Comparison of ENCODE assay signal across 11 mouse cellular contexts in the genomic region with DNA sequence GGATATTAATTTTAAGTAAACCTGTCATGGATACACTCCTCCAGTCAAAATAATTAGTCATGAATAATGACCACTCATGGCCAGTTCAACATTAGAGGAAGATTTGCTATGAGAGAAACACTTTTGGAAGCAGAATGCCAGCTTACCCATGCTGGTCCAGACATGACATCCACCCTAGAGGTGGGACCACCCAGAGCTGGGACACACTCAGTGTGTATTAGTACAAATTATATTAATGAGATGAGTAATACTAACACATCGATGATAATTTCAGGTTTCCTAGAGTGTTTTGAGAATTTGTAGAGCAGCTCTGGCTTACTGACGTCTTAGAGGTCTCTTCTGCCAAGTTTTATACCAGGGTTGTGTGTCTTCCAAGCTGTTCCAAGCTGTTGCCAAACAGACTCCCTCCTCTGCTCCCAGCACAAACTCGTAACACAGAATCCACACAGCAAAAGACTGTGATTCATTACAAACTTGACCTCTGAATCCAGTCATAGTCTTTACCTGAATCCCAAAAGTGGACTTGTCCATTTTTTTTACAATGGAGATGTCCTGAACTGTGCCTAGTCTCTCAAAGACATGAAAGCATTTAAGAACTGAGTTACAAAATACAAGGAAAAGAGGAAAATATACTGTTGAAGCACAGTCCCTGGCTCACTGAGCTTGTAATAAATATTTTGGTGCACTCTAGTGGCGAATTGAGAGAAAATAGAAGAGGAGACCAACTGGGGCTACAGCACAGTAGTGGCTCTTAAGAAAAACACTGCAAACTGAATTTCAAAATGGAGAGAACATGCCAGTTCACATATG. TPM values are rescaled to one million over a fixed set of nuclear protein-coding genes. Genes with fewer than 3 reads are reported as not detected.
DNase-seq lines count a peak whose midpoint lies in the region; ATAC-seq lines count a peak whose summit lies in the region.
"Had no signal": no experiment of that assay in that cellular context is flagged by ENCODE, and none has a peak within 500 bp of the region (broad histone marks: within the 10 kb centered on the region; RNA-seq: fewer than 3 reads in every experiment).

No protein-coding gene starts in this region.

- H3K27me3 ChIP-seq in limb, embryonic 12.5 days, result no peaks in the 10 kb centered on the region
- no peaks in the 10 kb centered on the region for H3K27me3 ChIP-seq in limb, embryonic 10.5 days (ENCODE audit: low read depth, poor library complexity, severe bottlenecking)
- H3K27me3 ChIP-seq in hindbrain, embryonic 13.5 days, result no peaks in the 10 kb centered on the region
- H3K27me3 ChIP-seq: liver, embryonic 13.5 days had no signal

- no peaks in the 10 kb centered on the region for H3K36me3 ChIP-seq in limb, embryonic 12.5 days
- H3K36me3 ChIP-seq in limb, embryonic 10.5 days, result no peaks in the 10 kb centered on the region
- no peaks in the 10 kb centered on the region for H3K36me3 ChIP-seq in hindbrain, embryonic 13.5 days
- H3K36me3 ChIP-seq: liver, embryonic 13.5 days had no signal

- 59% methylated on average over 4 of the region's 4 CpGs for WGBS in limb, embryonic 12.5 days
- WGBS in limb, embryonic 10.5 days, result 61% methylated on average over 4 of the region's 4 CpGs
- WGBS in hindbrain, embryonic 13.5 days, result 57% methylated on average over 4 of the region's 4 CpGs

- no peak overlapping the region for H3K27ac ChIP-seq in limb, embryonic 12.5 days
- H3K27ac ChIP-seq in limb, embryonic 10.5 days, result no peak overlapping the region
- 0 out of 2 replicates have a peak overlapping the region, but pooled peaks have one; percentile 32 for H3K27ac ChIP-seq in hindbrain, embryonic 13.5 days
- H3K27ac ChIP-seq: liver, embryonic 13.5 days had no signal

- no peak overlapping the region for H3K4me3 ChIP-seq in limb, embryonic 12.5 days (replicated peaks)
- H3K4me3 ChIP-seq in limb, embryonic 10.5 days, result no peak overlapping the region
- no peak overlapping the region for H3K4me3 ChIP-seq in hindbrain, embryonic 13.5 days
- H3K4me3 ChIP-seq: liver, embryonic 13.5 days; myocyte had no signal

- peak; percentile 55 for DNase-seq in embryo, embryonic 10.5 days (ENCODE audit: low spot score)
- no peak for DNase-seq in embryo, embryonic 10 days (ENCODE audit: low spot score)
- DNase-seq in limb, embryonic 10.5 days (ENCODE audit: low spot score), result no peak
- peak; percentile 63 for DNase-seq in retina, embryonic 14.5 days (ENCODE audit: low spot score)
- DNase-seq in urinary bladder, postnatal 4 days (ENCODE audit: low spot score in 2 of 2), result no peak
- no peak for DNase-seq in heart, adult 11 months
- DNase-seq: cerebellum, adult 11-12 months; liver, embryonic 13.5 days had no signal

- H3K9ac ChIP-seq in limb, embryonic 12.5 days (replicated peaks), result no peak overlapping the region
- H3K9ac ChIP-seq in hindbrain, embryonic 13.5 days, result no peak overlapping the region
- H3K9ac ChIP-seq: liver, embryonic 13.5 days had no signal

- H3K9me3 ChIP-seq in limb, embryonic 12.5 days, result no peaks in the 10 kb centered on the region
- H3K9me3 ChIP-seq in limb, embryonic 10.5 days (replicated peaks), result no peaks in the 10 kb centered on the region
- no peaks in the 10 kb centered on the region for H3K9me3 ChIP-seq in hindbrain, embryonic 13.5 days
- H3K9me3 ChIP-seq: liver, embryonic 13.5 days had no signal

- ATAC-seq in limb, embryonic 12.5 days (ENCODE audit: insufficient number of reproducible peaks, insufficient read depth, low FRiP score, low TSS enrichment, low read depth), result 0 out of 2 replicates have a peak, but pooled peaks have one; percentile 52
- peak; percentile 82 for ATAC-seq in hindbrain, embryonic 13.5 days (ENCODE audit: low FRiP score)

- no peaks in the 10 kb centered on the region for H3K4me1 ChIP-seq in limb, embryonic 12.5 days (replicated peaks)
- no peaks in the 10 kb centered on the region for H3K4me1 ChIP-seq in limb, embryonic 10.5 days
- H3K4me1 ChIP-seq in hindbrain, embryonic 13.5 days (replicated peaks), result no peaks in the 10 kb centered on the region
- H3K4me1 ChIP-seq: liver, embryonic 13.5 days had no signal

- no peak overlapping the region for H3K4me2 ChIP-seq in limb, embryonic 12.5 days
- H3K4me2 ChIP-seq in hindbrain, embryonic 13.5 days, result no peak overlapping the region
- H3K4me2 ChIP-seq: liver, embryonic 13.5 days had no signal

RNA-seq across cellular contexts. Expression of gene Gas2, which starts 46.1 kb away (rescaled TPM):
- 176 and 179 TPM in 2 replicates for polyA plus RNA-seq in limb, embryonic 12.5 days (2016; fragmentation: Nextera tagmentation; extraction: Ambion mirVana)
- 34.3 and 72.4 TPM in 2 replicates for polyA plus RNA-seq in limb, embryonic 10.5 days (2016; fragmentation: Nextera tagmentation; extraction: Ambion mirVana)
- 13.0 and 16.6 TPM in 2 replicates for polyA plus RNA-seq in hindbrain, embryonic 13.5 days (2015; fragmentation: Nextera tagmentation; extraction: Ambion mirVana)

RNA-seq across cellular contexts. Expression of gene Fancf, which starts 46.4 kb away (rescaled TPM):
- 27.0 and 27.2 TPM in 2 replicates for polyA plus RNA-seq in limb, embryonic 12.5 days (2016; fragmentation: Nextera tagmentation; extraction: Ambion mirVana)
- 12.3 and 14.2 TPM in 2 replicates for polyA plus RNA-seq in limb, embryonic 10.5 days (2016; fragmentation: Nextera tagmentation; extraction: Ambion mirVana)
- polyA plus RNA-seq in hindbrain, embryonic 13.5 days (2015; fragmentation: Nextera tagmentation; extraction: Ambion mirVana), result 6.4 and 7.5 TPM in 2 replicates

Comparison
In these comparisons a context has a peak if more than half of its experiments do, and no peak if none do; other contexts are left out.
1. DNase-seq: peak in embryo, embryonic 10.5 days (single experiment) and retina, embryonic 14.5 days (single experiment); none in embryo, embryonic 10 days (single experiment), limb, embryonic 10.5 days (single experiment), urinary bladder, postnatal 4 days (0 of 2) and heart, adult 11 months (single experiment).